Mouse (Mus musculus): ENCODE measurements around the gene Calr. TPM values are rescaled to one million over a fixed set of nuclear protein-coding genes. Genes with fewer than 3 reads are reported as not detected.
"Not testable (repeated sequence)": the region's sequence is repeated elsewhere in the genome, so short reads cannot be mapped to it uniquely, and the experiment has no call there.

Gene Calr
- polyA plus RNA-seq, 1 experiment from 2014 or later = 925 TPM

- Histone ChIP-seq H3K4me3 (ENCODE audit: low read depth, low read length) (peak overlapping the region; percentile 95), H3K27me3 (ENCODE audit: control insufficient read depth, insufficient read depth, low read length) (no peaks in the 10 kb centered on the region), H3K9ac (ENCODE audit: low read length) (peak overlapping the region; percentile 99), H3K4me2 (ENCODE audit: low read depth) (peak overlapping the region; percentile 63), H3K9me3 (ENCODE audit: control insufficient read depth, low read length) (no peaks in the 10 kb centered on the region), H3K36me3 (ENCODE audit: control insufficient read depth, insufficient read depth, low read length) (peaks cover 6% of the 10 kb centered on the region), H3K27ac (ENCODE audit: low read depth, low read length) (peak overlapping the region; percentile 93), H3K4me1 (ENCODE audit: control insufficient read depth, insufficient read depth, low read length) (peaks cover 6% of the 10 kb centered on the region)
- 2% methylated on average over 58 of the region's 59 CpGs for WGBS
- peak; percentile 85 for DNase-seq (ENCODE audit: low spot score)
- ATAC-seq (ENCODE audit: insufficient read depth, low FRiP score, low TSS enrichment) = peak; percentile 83
Measured at GRCm38 (mm10) chr8:84832034-84832717, 14.6 kb downstream of the Calr start.

DNA sequence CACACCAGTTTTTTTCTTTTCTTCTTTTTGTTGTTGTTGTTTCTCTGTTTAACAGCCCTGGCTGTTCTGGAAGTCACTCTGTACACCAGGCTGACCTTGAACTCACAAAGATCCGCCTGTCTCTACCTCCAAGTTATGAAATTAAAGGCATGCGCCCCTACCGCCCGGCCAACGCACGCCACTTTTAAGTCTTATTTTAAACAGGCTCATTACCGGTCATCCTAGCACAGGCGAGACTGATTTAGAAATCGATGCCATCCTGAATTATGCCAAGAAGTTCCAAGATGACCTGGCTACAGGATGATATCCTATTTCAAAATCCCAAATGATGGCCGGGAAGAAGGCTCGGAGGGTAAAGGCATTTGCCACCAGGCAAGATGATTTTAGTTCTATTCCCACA, 15.2 kb downstream of the Calr start, which contains the start of gene Gadd45gip1:
Gadd45gip1 (plus strand) TSS at position 33 of the 400 bp plus-strand sequence.
- DNase-seq (ENCODE audit: low spot score) (no peak), ATAC-seq (ENCODE audit: insufficient read depth, low FRiP score, low TSS enrichment) (no peak)
- H3K36me3 ChIP-seq (ENCODE audit: control insufficient read depth, insufficient read depth, low read length) = peaks cover 3% of the 10 kb centered on the region; the same call in 1 of the 2 replicates
- peak within 1 kb of the TSS; percentile 93 for H3K27ac ChIP-seq (ENCODE audit: low read depth, low read length)
- peak within 1 kb of the TSS; percentile 99 for H3K9ac ChIP-seq (ENCODE audit: low read length)
- no peaks in the 10 kb centered on the region for H3K27me3 ChIP-seq (ENCODE audit: control insufficient read depth, insufficient read depth, low read length)
- H3K9me3 ChIP-seq (ENCODE audit: control insufficient read depth, low read length) = no peaks in the 10 kb centered on the region
- WGBS = 85% methylated on average over 11 of the region's 11 CpGs
- H3K4me2 ChIP-seq (ENCODE audit: low read depth) = peak within 1 kb of the TSS; percentile 63
- H3K4me3 ChIP-seq (ENCODE audit: low read depth, low read length) = peak within 1 kb of the TSS; percentile 95
- peaks cover 6% of the 10 kb centered on the region for H3K4me1 ChIP-seq (ENCODE audit: control insufficient read depth, insufficient read depth, low read length)

DNA sequence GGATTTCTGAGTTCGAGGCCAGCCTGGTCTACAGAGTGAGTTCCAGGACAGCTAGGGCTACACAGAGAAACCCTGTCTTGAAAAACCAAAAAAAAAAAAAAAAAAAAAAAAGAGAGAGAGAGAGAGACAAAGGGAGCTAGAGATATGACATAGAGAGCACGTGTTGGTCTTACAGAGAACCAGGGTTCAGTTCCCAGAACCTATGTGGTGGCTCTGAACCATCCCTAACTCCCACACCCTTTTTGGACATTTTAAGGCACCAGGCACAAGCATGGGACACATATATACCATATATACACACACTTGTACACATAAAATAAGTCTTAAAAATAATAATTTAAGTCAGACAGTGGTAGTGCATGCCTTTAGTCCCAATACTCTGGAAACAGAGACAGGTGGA, 20.2 kb downstream of the Calr start:
- H3K4me2 ChIP-seq (ENCODE audit: low read depth); DNase-seq (ENCODE audit: low spot score); H3K4me1 ChIP-seq (ENCODE audit: control insufficient read depth, insufficient read depth, low read length); H3K27me3 ChIP-seq (ENCODE audit: control insufficient read depth, insufficient read depth, low read length); H3K9me3 ChIP-seq (ENCODE audit: control insufficient read depth, low read length); H3K9ac ChIP-seq (ENCODE audit: low read length); H3K27ac ChIP-seq (ENCODE audit: low read depth, low read length); ATAC-seq (ENCODE audit: insufficient read depth, low FRiP score, low TSS enrichment); H3K4me3 ChIP-seq (ENCODE audit: low read depth, low read length); H3K36me3 ChIP-seq (ENCODE audit: control insufficient read depth, insufficient read depth, low read length): not testable (repeated sequence)
- 87% methylated on average over 2 of the region's 2 CpGs for WGBS

GRCm38 (mm10) chr8:84825636-84826035, 21.1 kb downstream of the Calr start:
- Histone ChIP-seq H3K27ac (ENCODE audit: low read depth, low read length) (no peak overlapping the region), H3K4me2 (ENCODE audit: low read depth) (no peak overlapping the region), H3K9me3 (ENCODE audit: control insufficient read depth, low read length) (no peaks in the 10 kb centered on the region), H3K36me3 (ENCODE audit: control insufficient read depth, insufficient read depth, low read length) (no peaks in the 10 kb centered on the region), H3K4me1 (ENCODE audit: control insufficient read depth, insufficient read depth, low read length) (0 out of 2 replicates have a peak, but pooled peaks cover 3% of the 10 kb centered on the region), H3K9ac (ENCODE audit: low read length) (no peak overlapping the region), H3K4me3 (ENCODE audit: low read depth, low read length) (no peak overlapping the region), H3K27me3 (ENCODE audit: control insufficient read depth, insufficient read depth, low read length) (peaks cover 3% of the 10 kb centered on the region; the same call in 1 of the 2 replicates)
- 65% methylated on average over 4 of the region's 4 CpGs for WGBS
- ATAC-seq (ENCODE audit: insufficient read depth, low FRiP score, low TSS enrichment) = no peak
- DNase-seq (ENCODE audit: low spot score) = no peak

- Histone ChIP-seq H3K27me3 (ENCODE audit: control insufficient read depth, insufficient read depth, low read length) (peaks cover 3% of the 10 kb centered on the region; the same call in 1 of the 2 replicates), H3K4me1 (ENCODE audit: control insufficient read depth, insufficient read depth, low read length) (0 out of 2 replicates have a peak, but pooled peaks cover 3% of the 10 kb centered on the region), H3K9ac (ENCODE audit: low read length) (no peak overlapping the region), H3K4me2 (ENCODE audit: low read depth) (peak overlapping the region; percentile 33), H3K9me3 (ENCODE audit: control insufficient read depth, low read length) (no peaks in the 10 kb centered on the region), H3K4me3 (ENCODE audit: low read depth, low read length) (no peak overlapping the region), H3K36me3 (ENCODE audit: control insufficient read depth, insufficient read depth, low read length) (no peaks in the 10 kb centered on the region), H3K27ac (ENCODE audit: low read depth, low read length) (no peak overlapping the region)
- WGBS = 1% methylated on average over 18 of the region's 18 CpGs
- ATAC-seq (ENCODE audit: insufficient read depth, low FRiP score, low TSS enrichment) = peak; percentile 81
- peak; percentile 87 for DNase-seq (ENCODE audit: low spot score)
Measured at GRCm38 (mm10) chr8:84823653-84824052, 23.1 kb downstream of the Calr start.

GRCm38 (mm10) chr8:84822723-84823122, 24.0 kb downstream of the Calr start, which contains the start of gene Dand5:
TSS of gene Dand5 (minus strand) at chr8:84822823.
- no peak for ATAC-seq (ENCODE audit: insufficient read depth, low FRiP score, low TSS enrichment)

GRCm38 (mm10) chr8:84816117-84816516, 30.6 kb downstream of the Calr start:
- H3K9ac ChIP-seq (ENCODE audit: low read length) = no peak overlapping the region
- 79% methylated on average over 17 of the region's 17 CpGs for WGBS
- no peak overlapping the region for H3K4me2 ChIP-seq (ENCODE audit: low read depth)
- H3K27me3 ChIP-seq (ENCODE audit: control insufficient read depth, insufficient read depth, low read length) = peaks cover 20% of the 10 kb centered on the region
- H3K27ac ChIP-seq (ENCODE audit: low read depth, low read length) = no peak overlapping the region
- no peaks in the 10 kb centered on the region for H3K9me3 ChIP-seq (ENCODE audit: control insufficient read depth, low read length)
- H3K4me3 ChIP-seq (ENCODE audit: low read depth, low read length) = no peak overlapping the region
- DNase-seq (ENCODE audit: low spot score) (no peak), ATAC-seq (ENCODE audit: insufficient read depth, low FRiP score, low TSS enrichment) (no peak)
- H3K36me3 ChIP-seq (ENCODE audit: control insufficient read depth, insufficient read depth, low read length) = no peaks in the 10 kb centered on the region
- peaks cover 9% of the 10 kb centered on the region; the same call in 1 of the 2 replicates for H3K4me1 ChIP-seq (ENCODE audit: control insufficient read depth, insufficient read depth, low read length)

More at GRCm38 (mm10) chr8:84822723-84823122, 24.0 kb downstream of the Calr start, which contains the start of gene Dand5:
- no peaks in the 10 kb centered on the region for H3K36me3 ChIP-seq (ENCODE audit: control insufficient read depth, insufficient read depth, low read length)
- peaks cover 3% of the 10 kb centered on the region; the same call in 1 of the 2 replicates for H3K27me3 ChIP-seq (ENCODE audit: control insufficient read depth, insufficient read depth, low read length)
- peak within 1 kb of the TSS; percentile 33 for H3K4me2 ChIP-seq (ENCODE audit: low read depth)
- no peak for DNase-seq (ENCODE audit: low spot score)
- 0 out of 2 replicates have a peak, but pooled peaks cover 3% of the 10 kb centered on the region for H3K4me1 ChIP-seq (ENCODE audit: control insufficient read depth, insufficient read depth, low read length)
- WGBS = 22% methylated on average over 3 of the region's 3 CpGs
- no peak within 1 kb of the TSS for H3K27ac ChIP-seq (ENCODE audit: low read depth, low read length)
- H3K4me3 ChIP-seq (ENCODE audit: low read depth, low read length) = no peak within 1 kb of the TSS
- H3K9me3 ChIP-seq (ENCODE audit: control insufficient read depth, low read length) = no peaks in the 10 kb centered on the region
- H3K9ac ChIP-seq (ENCODE audit: low read length) = no peak within 1 kb of the TSS

DNA sequence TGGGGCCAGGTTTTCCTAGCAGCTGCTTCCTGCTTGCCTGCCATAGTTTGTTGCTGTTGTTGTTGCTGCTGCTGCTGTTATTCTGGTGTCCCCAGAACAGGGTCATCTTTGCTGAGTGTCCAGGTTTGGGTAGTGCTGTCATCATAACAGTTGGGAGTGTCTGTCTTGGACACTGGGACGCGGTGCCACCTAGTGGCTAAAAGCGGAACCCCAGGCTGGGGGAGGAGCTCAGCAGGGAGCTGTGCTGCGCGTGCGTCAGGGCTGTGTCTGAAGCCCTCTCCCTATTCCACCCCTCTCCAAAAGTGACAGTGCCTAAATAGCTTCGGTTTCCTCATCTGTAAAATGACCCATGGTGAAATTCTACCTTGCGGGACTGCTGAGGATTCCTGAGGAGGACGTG, 31.2 kb downstream of the Calr start:
- Histone ChIP-seq H3K4me1 (ENCODE audit: control insufficient read depth, insufficient read depth, low read length) (peaks cover 9% of the 10 kb centered on the region; the same call in 1 of the 2 replicates), H3K4me3 (ENCODE audit: low read depth, low read length) (no peak overlapping the region), H3K36me3 (ENCODE audit: control insufficient read depth, insufficient read depth, low read length) (no peaks in the 10 kb centered on the region), H3K27me3 (ENCODE audit: control insufficient read depth, insufficient read depth, low read length) (peaks cover 24% of the 10 kb centered on the region), H3K9ac (ENCODE audit: low read length) (no peak overlapping the region), H3K9me3 (ENCODE audit: control insufficient read depth, low read length) (no peaks in the 10 kb centered on the region), H3K4me2 (ENCODE audit: low read depth) (no peak overlapping the region), H3K27ac (ENCODE audit: low read depth, low read length) (no peak overlapping the region)
- peak; percentile 91 for DNase-seq (ENCODE audit: low spot score)
- WGBS = 12% methylated on average over 9 of the region's 9 CpGs
- peak; percentile 39; the same call in 1 of the 2 replicates for ATAC-seq (ENCODE audit: insufficient read depth, low FRiP score, low TSS enrichment)
